Mouse (Mus musculus): Measurements from ENCODE around the gene Manbal. TPM values are rescaled to one million over a fixed set of nuclear protein-coding genes. Genes with fewer than 3 reads are reported as not detected.
"Not testable (repeated sequence)": the region's sequence is repeated elsewhere in the genome, so short reads cannot be mapped to it uniquely, and the experiment has no call there.

The Manbal gene
- total RNA-seq, 2 experiments from 2014 or later, result 64.8 to 65.6 TPM

DNA sequence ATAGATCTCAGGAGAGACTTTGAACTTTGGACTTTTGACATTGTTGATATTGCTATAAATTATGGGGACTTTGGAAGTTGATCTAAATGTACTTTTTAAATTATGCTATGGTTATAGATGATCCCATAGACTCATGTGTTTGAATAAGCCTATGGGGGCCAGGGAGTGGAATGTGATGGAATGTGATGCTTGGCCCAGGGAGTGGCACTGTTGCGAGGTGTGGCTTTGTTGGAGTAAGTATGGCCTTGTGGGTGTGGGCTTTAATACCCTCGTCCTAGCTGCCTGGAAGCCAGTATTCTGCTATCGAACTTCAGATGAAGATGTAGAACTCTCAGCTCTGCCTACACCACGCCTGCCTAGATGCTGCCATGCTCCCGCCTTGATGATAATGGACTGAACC lies 7.4 kb upstream of the Manbal start:
- intact Hi-C loops (cut with DNase I), result no loop called here
- no peak for DNase-seq (ENCODE audit: low spot score in 2 of 2)

DNA sequence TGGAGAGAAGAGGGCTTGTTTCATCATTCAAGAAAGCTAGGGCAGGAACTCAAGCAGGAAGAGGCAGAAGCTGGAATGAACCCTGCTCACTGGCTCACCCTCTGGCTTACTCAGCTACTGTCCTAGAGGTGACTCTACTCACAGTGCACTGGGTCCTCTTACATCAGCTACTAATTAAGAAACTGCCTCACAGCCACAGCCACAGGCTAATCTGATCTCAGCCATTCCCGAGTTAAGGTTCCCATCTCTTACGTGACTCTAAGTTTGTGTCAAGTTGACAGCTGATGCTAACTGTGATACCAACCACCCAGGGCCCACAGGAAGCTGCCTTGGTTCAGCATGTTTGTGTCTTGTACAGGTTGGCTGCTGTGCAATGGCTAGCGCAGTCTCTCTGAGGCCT lies 4.4 kb upstream of the Manbal start:
- intact Hi-C loops (cut with DNase I), result no loop called here

DNA sequence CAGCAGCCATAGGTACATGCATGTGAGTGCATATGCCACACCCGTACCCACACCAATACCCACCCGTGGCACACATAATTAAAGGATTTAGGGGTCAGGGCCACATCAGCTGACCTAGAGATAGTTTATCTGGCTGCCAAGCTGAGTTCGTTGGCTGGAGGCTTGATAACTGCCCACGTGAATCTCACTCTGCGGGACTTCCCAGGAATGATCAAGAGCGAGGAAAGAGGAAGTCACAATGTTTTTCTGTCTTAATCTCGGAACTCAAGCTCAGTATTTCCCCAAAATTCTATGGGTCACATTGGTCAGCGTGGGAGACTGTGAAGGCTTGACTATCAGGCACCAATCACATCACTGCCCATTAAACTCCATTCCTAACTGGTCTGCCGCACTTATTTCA lies 632 bp upstream of the Manbal start:
- no peak for DNase-seq (ENCODE audit: low spot score in 2 of 2)
- intact Hi-C loops (cut with DNase I), result no loop called here

More for the DNA sequence above, 4.4 kb upstream of the Manbal start:
- no peak for DNase-seq (ENCODE audit: low spot score in 2 of 2)

DNA sequence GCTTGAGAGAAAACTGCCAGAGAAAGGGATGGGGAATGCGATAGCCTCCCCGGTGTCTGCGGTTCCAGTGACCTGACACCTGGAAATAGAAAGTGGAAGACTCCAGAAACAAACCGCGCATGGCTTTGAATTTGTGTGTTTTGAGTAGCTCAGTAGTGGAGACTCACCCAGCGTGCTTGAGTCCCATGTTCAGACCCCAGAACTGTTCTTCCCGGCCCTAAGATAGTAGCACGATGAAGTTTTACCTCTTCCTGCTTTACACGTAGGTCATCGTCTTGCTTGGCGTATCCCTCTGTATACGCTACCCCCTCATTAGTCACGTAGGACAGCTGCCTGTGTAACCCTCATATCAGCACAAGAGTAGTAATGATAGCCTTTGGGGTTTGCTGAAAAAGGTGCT lies 597 bp downstream of the Manbal start:
- intact Hi-C loops (cut with DNase I), result no loop called here
- peak in 1 of 2 experiments; percentile 31 for DNase-seq (ENCODE audit: low spot score in 2 of 2)

DNA sequence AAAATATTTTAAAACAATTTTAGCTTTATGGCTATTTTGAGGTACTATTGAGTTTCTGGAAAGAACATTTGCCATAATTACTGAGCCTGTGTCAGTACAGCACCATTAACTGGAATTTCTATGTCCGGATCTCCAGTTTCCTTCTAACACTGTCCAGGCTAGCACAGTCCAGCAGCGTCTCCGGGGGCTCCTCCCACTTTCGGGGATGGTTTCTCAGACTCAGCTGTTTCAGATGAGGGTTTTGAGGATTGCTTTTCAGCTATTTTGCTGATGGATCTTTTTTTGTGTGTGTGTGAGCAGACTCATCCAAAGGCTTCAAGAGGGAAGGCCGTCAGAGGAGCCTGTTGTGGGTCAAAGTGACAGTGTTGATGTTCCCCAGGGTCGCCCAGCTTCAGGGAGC lies 4.3 kb downstream of the Manbal start:
- intact Hi-C loops (cut with DNase I), result no loop called here

DNA sequence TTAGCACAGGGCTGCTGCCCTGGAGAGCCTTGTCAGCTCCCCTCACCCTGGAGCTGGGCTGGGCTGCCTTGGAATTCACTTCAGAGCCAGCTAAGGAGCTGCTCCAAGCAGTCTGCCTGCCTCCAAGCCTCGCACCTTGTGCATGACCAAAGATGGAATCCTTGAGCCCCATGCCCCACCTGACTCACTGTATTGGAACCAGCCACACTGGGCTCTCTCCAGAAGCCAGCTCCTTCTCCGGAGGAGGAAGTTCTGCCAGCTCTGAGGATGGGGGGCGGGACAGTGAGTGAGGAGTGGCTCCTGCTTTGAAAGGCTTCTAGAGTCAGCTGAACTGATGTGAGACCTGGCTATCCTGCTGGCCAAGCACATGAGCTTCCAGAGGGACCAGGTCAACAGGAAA lies 6.3 kb downstream of the Manbal start:
- DNase-seq (ENCODE audit: low spot score in 2 of 2), result no peak
- intact Hi-C loops (cut with DNase I), result no loop called here

More for the DNA sequence above, 4.3 kb downstream of the Manbal start:
- DNase-seq (ENCODE audit: low spot score in 2 of 2), result no peak

DNA sequence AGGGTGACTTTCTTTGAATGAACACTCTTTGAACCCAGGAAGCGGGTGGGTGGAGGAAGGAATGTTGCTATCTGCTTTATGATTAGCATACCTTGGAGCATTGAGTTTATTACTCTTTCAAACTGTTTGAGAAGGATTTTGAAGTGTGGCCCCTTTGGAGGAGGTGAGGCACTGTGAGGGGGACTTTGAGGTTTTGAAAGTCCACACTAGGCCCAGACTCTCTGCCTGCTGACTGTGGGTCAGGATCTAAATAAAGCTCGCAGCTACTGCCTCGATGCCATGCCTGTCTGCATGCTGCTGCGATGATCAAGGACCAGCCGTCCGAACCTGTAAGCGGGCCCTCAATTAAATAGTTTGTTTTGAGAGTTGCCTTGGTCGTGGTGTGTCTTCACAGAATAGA lies 7.7 kb downstream of the Manbal start:
- DNase-seq (ENCODE audit: low spot score in 2 of 2), result no peak
- intact Hi-C loops (cut with DNase I), result no loop called here

DNA sequence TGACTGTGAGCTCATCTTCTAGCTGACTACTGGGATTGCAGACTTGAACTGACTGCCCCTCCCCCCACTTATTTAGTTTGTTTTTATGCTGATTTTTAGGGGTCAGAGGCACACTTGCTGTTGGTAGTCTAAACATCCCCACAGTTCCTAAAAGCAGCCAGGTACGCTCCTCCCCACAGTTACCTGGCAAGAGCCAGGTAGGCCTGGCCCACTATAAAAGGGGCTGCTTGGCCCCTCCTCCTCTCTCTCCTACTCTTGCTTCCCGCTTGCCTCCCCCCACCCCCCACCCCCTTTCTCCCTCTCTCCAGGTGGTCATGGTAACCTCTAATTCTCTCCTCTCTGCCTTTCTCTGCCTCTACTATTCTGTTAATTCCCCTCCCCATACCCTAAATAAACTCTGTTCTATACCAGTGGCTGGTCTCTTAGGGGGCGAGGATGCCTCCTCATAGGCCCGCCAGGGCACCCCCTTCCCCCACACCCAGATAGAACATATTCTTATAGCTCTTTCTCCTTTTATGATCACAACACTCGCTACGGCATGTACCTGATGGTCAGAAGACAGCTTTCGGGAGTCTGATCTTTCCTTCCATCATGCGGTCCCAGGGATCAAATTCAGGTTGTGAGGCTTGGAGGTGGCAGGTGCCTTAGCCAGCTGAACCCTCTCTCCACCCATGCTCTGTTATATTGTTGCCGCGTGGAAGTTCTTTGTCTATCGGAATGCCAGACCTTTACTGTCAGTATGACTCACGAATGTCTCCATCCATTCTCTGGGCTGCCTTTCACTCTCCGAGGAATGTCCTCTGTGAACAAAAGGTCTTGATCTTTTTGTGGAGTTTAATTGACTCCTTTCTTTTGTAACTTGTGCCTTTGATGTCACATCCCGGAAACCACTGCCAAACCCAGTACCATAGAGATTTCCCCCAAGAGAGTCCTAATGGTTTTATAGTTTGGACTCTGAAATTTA lies 8.7 kb downstream of the Manbal start:
- DNase-seq (ENCODE audit: low spot score in 2 of 2), result no peak
- intact Hi-C loops (cut with DNase I), result no loop called here

DNA sequence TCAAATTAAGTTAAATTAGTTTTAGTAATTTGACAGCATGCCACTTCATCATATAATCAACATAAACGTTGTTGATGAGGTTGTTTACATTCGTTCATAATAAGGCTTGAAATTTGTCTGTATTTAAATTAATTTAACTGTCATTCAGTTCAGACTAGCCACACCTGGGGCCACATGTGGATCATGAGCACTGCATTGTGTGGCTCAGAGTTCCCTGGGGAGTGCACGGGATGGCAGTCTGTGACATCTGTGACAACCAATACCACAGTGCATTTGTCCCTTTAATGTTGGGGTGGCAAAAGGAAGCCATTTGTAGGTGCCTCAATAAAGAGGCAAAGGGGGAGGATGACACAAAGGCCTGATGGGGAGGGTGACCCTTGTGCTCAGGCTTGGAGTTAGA lies 9.6 kb downstream of the Manbal start:
- intact Hi-C loops (cut with DNase I), result no loop called here
- DNase-seq (ENCODE audit: low spot score in 2 of 2), result no peak

DNA sequence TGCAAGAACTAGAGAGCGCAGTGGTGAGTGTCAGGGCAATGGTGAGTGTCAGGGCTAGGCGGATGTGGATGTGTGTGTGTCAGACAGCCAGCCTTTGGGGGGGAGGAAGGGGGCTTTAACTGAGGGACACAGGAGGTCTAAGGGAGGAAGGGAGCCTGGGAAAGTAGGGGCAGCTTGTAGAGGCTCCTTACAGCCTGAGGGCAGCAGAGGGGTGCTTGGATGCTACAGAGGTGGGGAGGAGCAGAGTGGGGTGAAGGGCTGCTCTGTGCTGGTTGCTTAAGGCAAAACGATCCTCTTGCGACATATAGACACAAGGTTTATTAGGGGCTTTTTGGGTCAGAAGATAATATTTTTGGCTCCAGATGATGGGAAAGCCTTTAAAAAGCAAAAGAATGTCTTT lies 17.4 kb downstream of the Manbal start:
- DNase-seq (ENCODE audit: low spot score in 2 of 2), result no peak
- intact Hi-C loops (cut with DNase I), result no loop called here

DNA sequence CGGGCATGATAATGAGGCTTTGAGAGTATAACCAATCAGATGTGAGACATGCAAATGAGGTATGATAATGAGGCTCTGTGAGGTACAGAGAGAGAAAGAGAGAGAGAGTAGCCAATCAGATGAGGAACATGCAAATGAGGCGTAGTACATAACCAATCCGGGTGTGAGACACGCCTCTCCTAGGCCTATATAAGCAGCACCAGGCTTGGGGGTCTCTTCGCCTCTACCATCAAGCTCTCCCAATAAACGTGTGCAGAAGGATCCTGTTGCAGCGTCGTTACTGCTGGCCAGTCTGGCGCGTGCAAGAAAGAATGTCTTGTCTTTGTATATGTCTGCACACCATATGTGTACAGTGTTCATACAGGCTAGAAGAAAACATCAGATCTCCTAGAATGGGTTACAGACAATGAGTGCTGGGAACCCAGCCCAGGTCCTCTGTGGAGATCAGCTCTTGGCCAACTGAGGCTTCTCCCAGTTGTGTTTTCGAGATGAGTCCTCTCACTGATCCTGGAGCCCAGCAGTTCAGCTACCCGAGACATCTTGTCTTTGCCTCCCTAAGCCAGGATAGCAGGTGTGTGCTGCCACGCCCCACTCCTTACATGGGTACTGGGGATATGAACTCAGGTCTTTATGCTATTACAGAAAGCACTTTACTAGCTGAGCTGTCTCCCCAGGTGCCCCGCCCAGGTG lies 21.7 kb downstream of the Manbal start:
- intact Hi-C loops (cut with DNase I); DNase-seq (ENCODE audit: low spot score in 2 of 2): not testable (repeated sequence)

DNA sequence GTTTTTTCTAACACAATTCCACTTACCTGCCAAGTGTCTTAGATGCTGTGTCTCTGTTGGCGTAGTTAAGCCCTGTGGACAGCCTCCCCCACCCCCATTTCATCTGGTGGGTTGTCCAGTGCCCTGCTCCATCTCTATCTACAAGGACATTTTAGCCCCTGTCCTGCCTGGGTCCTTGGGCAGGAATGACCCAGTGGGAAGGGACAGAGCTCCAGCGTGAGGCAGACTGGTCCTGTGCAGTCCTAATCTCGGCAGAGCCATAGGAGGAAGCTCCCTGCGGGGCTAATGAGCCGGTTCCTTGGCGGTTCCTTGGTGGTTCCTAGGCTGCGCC lies 22.2 kb downstream of the Manbal start:
- DNase-seq (ENCODE audit: low spot score in 2 of 2), result no peak

DNA sequence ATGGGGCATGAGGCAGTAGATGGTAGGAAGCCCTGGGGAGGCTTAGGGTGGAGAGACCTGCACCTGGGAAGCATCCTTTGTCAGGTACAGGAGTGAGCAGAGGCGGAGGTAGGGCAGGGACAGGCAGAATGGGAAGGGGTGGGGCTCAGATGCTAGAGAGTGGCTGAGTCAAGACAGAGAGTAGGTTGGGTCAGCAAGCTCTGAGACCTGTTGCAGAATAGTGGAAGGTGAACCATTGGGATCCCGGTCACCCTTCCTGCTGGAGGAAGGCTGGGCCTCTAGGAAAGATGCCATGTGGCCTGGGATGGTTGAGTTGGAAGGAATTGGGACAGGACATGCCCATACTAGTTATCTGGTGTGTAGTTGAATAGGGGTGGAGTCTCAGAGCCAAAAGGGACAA lies 24.9 kb downstream of the Manbal start:
- DNase-seq (ENCODE audit: low spot score in 2 of 2), result no peak
- intact Hi-C loops (cut with DNase I), result no loop called here

More for the DNA sequence above, 22.2 kb downstream of the Manbal start:
- intact Hi-C loops (cut with DNase I), result no loop called here

DNA sequence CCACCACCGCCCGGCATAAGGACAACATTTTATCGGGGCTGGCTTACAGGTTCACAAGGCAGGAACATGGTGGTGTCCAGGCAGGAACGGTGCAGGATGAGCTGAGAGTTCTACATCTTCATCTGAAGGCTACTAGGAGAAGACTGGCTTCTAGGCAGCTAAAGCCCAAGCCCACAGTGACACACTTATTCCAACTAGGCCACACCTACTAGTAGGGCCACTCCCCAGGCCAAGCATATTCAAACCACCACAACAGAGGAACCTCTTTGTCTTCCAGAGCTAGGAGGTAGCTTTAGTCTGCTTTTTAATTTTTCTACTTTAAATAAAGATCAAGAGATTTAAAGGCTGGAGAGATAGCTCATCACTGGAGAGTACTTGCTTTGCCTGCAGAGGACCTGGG lies 26.2 kb downstream of the Manbal start:
- intact Hi-C loops (cut with DNase I), result no loop called here
- no peak for DNase-seq (ENCODE audit: low spot score in 2 of 2)

DNA sequence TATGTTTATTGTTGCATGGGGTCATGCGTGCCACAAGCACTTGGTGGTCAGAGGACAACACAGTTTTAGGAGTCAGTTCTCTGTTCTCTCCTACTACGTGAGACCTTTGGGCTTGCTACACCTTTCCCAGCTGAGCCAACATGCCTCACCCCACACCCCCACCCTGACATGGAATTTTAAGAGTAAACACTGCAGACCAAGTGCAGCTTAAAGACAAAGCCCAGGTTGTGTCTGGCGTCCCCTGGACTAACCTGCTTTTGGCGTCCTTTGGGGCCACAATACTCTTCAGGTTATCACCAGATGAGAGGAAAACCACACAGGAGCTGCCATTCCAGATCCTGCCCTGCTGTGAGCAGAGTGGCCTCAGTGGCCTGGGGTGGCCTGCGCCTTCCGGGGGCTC lies 27.5 kb downstream of the Manbal start:
- DNase-seq (ENCODE audit: low spot score in 2 of 2), result no peak
- intact Hi-C loops (cut with DNase I), result no loop called here

DNA sequence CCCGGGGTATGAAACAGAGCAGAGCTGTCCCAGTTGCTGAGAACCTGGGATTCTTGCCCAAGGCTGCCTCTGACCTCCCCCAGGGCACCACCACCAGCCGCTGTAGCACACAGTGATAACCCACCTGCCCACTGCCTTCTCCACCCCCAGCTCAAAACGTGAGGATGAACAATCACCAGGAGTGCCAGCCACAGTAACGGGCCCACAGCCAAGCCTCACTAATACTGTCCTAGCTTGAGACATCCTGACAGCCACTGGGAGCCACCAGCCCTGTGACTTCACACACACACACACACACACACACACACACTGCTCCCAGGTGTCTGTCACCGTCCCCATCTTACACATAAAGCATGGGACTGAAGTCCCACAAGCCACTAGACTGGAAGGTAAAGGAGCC lies 28.0 kb downstream of the Manbal start:
- intact Hi-C loops (cut with DNase I), result no loop called here
- no peak for DNase-seq (ENCODE audit: low spot score in 2 of 2)

DNA sequence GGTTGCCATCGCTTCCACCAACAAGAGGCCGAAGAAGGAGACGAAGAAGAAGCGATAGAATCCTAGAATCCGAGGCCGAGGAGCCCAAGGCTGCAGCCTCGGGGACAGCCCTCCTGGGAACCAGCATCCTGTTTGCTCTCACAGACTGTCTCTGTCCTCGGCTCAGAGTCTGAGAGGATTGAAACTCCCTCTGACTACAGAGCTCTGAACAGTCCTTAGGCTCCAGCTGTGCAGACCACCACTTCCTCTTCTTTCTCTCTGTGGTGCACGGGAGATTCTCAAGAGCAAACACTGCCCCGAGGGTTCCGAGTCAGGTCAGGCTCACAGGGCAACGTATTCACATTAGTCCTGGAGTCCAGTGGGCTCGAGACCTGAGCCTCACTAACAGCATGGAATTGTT lies 28.6 kb downstream of the Manbal start:
- intact Hi-C loops (cut with DNase I), result no loop called here
- DNase-seq (ENCODE audit: low spot score in 2 of 2), result no peak

DNA sequence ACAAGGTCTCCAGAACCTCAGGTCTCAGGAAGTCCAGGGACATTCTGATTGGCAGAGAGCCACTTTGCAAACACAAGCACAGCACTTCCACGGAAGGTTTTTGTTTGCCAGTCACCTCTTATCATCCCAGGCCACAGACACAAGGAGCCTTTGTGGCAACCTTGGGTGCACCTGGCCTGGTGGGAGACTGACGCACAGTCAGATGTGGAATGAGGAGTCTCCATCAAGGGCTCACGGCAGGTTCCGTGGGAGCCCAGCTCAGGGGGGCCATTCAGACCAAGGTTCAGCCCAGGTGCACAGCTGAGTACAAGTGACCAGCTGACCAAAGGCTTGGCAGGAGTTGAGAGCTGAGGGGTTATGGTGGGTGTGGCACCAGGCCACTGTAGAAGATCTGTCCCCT lies 30.0 kb downstream of the Manbal start:
- DNase-seq (ENCODE audit: low spot score in 2 of 2), result no peak
- intact Hi-C loops (cut with DNase I), result no loop called here

DNA sequence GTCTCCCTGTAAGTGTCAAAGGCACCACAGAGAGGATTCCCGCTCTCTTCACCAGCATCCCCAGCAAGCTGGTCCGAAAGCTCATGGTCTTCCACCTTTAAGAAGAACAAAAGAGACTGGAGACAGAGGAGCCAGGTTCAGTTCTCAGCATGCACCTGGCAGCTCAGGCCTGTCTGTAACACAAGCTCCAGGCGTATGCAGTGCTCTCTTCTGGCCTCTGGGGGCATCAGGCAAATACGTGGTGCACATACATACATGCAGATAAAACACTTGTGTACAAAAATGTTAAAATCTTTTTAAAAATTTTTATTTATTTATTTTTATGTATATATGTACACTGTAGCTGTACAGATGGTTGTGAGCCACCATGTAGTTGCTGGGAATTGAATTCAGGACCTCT lies 31.1 kb downstream of the Manbal start:
- intact Hi-C loops (cut with DNase I), result no loop called here
- no peak for DNase-seq (ENCODE audit: low spot score in 2 of 2)

DNA sequence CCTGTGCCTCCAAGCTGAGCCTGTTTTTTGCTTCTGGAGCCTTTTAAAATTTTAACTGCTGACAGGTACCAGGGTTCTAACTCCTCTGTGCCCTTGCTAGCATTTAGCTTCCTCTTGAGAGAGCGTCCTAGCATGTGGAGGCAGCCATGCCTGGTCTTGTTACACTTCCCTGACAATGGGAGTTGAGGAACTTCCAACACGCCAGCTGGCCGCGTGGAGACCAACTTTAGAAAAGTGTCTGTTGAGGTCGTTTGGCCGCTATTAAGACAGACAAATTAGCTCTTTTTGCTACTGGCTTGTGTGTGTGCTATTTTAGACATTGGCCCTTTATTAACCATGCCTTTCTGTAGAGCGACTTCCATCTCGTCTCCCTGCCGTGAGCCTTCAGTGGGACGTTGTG lies 32.4 kb downstream of the Manbal start:
- peak in 1 of 2 experiments; percentile 29 for DNase-seq (ENCODE audit: low spot score in 2 of 2)
- intact Hi-C loops (cut with DNase I), result no loop called here

DNA sequence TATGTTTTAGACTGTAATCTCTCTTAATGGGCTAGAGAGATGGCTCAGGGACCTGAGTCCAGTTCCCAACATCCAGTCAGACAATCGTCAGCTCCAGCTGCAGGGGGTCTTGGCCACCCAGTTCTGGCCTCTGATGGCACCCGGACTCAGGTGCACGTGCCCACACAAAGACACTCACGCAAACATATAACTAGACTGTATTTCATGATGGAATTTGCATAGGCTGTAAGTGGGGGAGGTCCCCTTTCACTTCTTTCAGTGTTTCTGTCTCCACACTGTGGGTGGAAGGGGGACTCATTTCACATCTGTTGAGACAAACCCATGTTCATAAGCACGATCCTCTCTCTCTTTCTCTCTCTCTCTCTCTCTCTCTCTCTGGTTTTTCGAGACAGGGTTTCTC lies 33.1 kb downstream of the Manbal start:
- intact Hi-C loops (cut with DNase I), result no loop called here
- no peak for DNase-seq (ENCODE audit: low spot score in 2 of 2)

Data from left cerebral cortex, postnatal 25 days (tissue).